Mouse (Mus musculus) brain, embryonic 14.5 days (tissue): ENCODE measurements at regions not wholly inside any gene's neighbourhood (a gene's known extent, or its start where the extent isn't known, plus 50 kb on each side); places are given as distances from the start of the nearest gene placed in this dataset.

ENCODE experiments used
- CTCF ChIP-seq: fragments of 200-500 bp; IDR thresholded peaks from 2 replicates; pipeline ENCODE4 v1.5.1; 2012; ENCODE audit warnings: inconsistent platforms, mild to moderate bottlenecking, moderate library complexity, borderline replicate concordance; ENCODE audit not compliant: insufficient read depth, insufficient read length; ENCODE audit errors: extremely low read depth
- POLR2A ChIP-seq: fragments of 200-500 bp; IDR thresholded peaks from 2 replicates; pipeline ENCODE4 v1.6.1; 2012; ENCODE audit warnings: mild to moderate bottlenecking, inconsistent platforms, borderline replicate concordance; ENCODE audit not compliant: poor library complexity, insufficient read depth, insufficient read length, severe bottlenecking; ENCODE audit errors: extremely low read depth

- TF ChIP-seq POLR2A (no peak), CTCF (no peak)
These were observed 88.8 kb upstream of the Bcl6 start for GRCm38 (mm10) chr16:24077428-24077827.
